Mouse (Mus musculus): ENCODE data around the gene Msl1. TPM values are rescaled to one million over a fixed set of nuclear protein-coding genes. Genes with fewer than 3 reads are reported as not detected.

The Msl1 gene
- polyA plus RNA-seq, 1 experiment from 2014 or later = 11.3 TPM

DNA sequence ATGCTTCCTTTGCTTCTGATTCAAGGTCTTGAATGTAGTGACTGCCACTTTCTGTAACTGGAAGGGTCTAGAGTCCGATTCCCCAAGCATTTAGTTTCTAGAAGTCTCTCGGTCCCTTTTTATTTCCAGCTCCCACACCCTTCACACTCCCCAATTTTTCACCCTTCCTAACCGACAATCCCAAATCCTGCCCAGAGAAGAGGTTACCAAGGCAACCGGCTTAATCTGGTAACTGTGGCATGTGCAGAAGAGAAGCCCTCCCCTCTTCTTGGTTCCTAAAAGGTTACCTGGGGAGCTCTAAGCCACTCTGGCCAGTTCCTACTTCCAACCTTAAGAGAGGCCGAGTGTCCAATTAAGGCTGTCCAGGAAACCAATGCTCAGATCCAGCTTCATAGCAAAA, 40.0 kb downstream of the Msl1 start:
- no peak overlapping the region for H3K4me2 ChIP-seq (replicated peaks; ENCODE audit: low read depth)

DNA sequence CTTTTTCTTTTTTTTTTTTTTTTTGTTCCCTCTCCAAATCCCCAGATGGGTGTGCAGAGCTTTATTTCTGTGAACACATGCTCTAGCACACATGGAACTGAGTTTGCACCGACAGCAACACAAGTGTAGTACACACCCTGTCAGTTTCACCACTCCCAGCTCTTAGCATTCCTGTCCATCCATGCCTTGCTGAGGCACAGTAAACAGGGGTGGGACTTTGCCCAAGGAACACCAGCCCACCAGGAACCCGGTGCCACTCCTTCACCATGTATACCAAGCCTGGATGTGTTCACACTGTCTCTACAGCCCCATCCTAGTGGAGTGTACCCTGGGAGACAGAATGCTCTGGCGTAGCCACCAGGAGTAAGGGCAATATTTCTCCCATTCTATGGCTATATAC, 40.4 kb downstream of the Msl1 start:
- Histone ChIP-seq H3K9me3 (ENCODE audit: control insufficient read depth, low read length) (no peaks in the 10 kb centered on the region), H3K4me3 (ENCODE audit: low read depth, low read length) (no peak overlapping the region), H3K27ac (replicated peaks) (peak overlapping the region; percentile 91), H3K27me3 (ENCODE audit: control insufficient read depth, insufficient read depth, low read length) (no peaks in the 10 kb centered on the region), H3K36me3 (ENCODE audit: control insufficient read depth, insufficient read depth, low read length) (peaks cover 16% of the 10 kb centered on the region; the same call in 1 of the 2 replicates), H3K4me2 (replicated peaks; ENCODE audit: low read depth) (peak overlapping the region; percentile 100), H3K9ac (ENCODE audit: low read length) (no peak overlapping the region), H3K4me1 (replicated peaks; ENCODE audit: control insufficient read depth, insufficient read depth) (no peaks in the 10 kb centered on the region)
- 31% methylated on average over 3 of the region's 3 CpGs for WGBS
- TF ChIP-seq EP300 (optimal IDR thresholded peaks at IDR 0.05) (no peak), CTCF (IDR thresholded peaks at IDR 0.05; ENCODE audit: low read depth) (no peak)
- ATAC-seq (ENCODE audit: low FRiP score, low TSS enrichment) (peak; percentile 25), DNase-seq (ENCODE audit: low spot score) (peak; percentile 45)

More for the DNA sequence above, 40.0 kb downstream of the Msl1 start:
- TF ChIP-seq CTCF (IDR thresholded peaks at IDR 0.05; ENCODE audit: low read depth) (no peak), EP300 (optimal IDR thresholded peaks at IDR 0.05) (no peak)
- Histone ChIP-seq H3K4me1 (replicated peaks; ENCODE audit: control insufficient read depth, insufficient read depth) (no peaks in the 10 kb centered on the region), H3K9me3 (ENCODE audit: control insufficient read depth, low read length) (no peaks in the 10 kb centered on the region), H3K4me3 (ENCODE audit: low read depth, low read length) (no peak overlapping the region), H3K27me3 (ENCODE audit: control insufficient read depth, insufficient read depth, low read length) (no peaks in the 10 kb centered on the region), H3K36me3 (ENCODE audit: control insufficient read depth, insufficient read depth, low read length) (peaks cover 16% of the 10 kb centered on the region; the same call in 1 of the 2 replicates), H3K27ac (replicated peaks) (peak overlapping the region; percentile 49), H3K9ac (ENCODE audit: low read length) (no peak overlapping the region)
- ATAC-seq (ENCODE audit: low FRiP score, low TSS enrichment) (no peak), DNase-seq (ENCODE audit: low spot score) (no peak)
- WGBS = 50% methylated on average over 5 of the region's 5 CpGs

DNA sequence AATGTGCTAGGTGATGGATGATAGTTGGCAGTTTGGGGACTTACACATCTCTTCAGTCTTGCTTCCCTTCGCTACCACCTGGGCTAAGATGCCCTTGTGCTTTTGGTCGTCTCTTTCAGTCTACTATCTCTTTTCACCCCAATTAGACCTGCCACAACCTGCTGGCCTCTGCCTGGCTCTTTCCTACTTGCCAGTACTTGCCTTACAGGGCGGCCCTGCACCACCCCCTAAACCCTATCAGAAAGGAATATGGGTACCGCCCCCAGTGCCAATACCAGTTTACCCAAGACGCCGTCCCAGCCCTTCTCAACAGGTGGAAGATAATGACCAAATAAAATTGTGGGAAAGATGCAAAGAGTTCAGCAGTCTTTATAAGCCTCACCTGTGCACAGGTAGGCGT, 40.8 kb downstream of the Msl1 start:
- TF ChIP-seq CTCF (IDR thresholded peaks at IDR 0.05; ENCODE audit: low read depth) (no peak), EP300 (optimal IDR thresholded peaks at IDR 0.05) (no peak)
- WGBS = 22% methylated on average over 7 of the region's 7 CpGs
- Histone ChIP-seq H3K9me3 (ENCODE audit: control insufficient read depth, low read length) (no peaks in the 10 kb centered on the region), H3K4me1 (replicated peaks; ENCODE audit: control insufficient read depth, insufficient read depth) (no peaks in the 10 kb centered on the region), H3K4me3 (ENCODE audit: low read depth, low read length) (peak overlapping the region; percentile 77), H3K4me2 (replicated peaks; ENCODE audit: low read depth) (peak overlapping the region; percentile 100), H3K27me3 (ENCODE audit: control insufficient read depth, insufficient read depth, low read length) (no peaks in the 10 kb centered on the region), H3K36me3 (ENCODE audit: control insufficient read depth, insufficient read depth, low read length) (peaks cover 16% of the 10 kb centered on the region; the same call in 1 of the 2 replicates), H3K9ac (ENCODE audit: low read length) (0 out of 2 replicates have a peak overlapping the region, but pooled peaks have one; percentile 84), H3K27ac (replicated peaks) (peak overlapping the region; percentile 91)
- DNase-seq (ENCODE audit: low spot score) (no peak), ATAC-seq (ENCODE audit: low FRiP score, low TSS enrichment) (peak; percentile 28)

DNA sequence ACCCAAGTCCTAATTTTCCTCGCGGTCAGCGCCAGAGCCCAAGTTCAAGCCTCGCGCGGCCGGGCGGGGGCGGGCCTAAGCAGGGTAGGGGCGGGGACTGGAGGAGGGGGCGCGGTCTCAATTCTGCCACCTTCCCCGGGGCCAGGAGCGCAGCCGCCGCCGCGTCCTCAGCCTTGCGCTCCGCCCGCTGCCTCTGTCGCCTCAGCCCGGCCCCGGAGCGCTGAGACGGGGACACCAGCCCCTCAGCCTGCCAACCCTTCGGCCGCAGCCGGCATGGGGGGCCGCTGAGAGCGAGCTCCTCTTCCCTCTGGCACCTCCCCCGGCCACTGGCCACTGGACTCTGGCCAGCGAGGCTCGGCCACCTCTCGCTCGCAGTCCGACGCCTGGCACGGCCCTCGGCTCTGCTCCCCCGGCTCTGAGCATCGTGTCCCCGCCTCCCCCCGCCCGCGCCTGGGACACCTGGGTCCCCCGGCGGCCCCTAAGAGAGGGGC, 41.4 kb downstream of the Msl1 start, which contains the start of gene Rapgefl1:
Rapgefl1 (plus strand) TSS at position 135 of the 491 bp plus-strand sequence.
- H3K9ac ChIP-seq (ENCODE audit: low read length) = peak within 1 kb of the TSS; percentile 84
- H3K4me3 ChIP-seq (ENCODE audit: low read depth, low read length) = peak within 1 kb of the TSS; percentile 77
- H3K4me2 ChIP-seq (replicated peaks; ENCODE audit: low read depth) = peak within 1 kb of the TSS; percentile 100
- under 1% methylated on average over 32 of the region's 48 CpGs for WGBS
- TF ChIP-seq CTCF (IDR thresholded peaks at IDR 0.05; ENCODE audit: low read depth) = peak; percentile 27
- no peak for TF ChIP-seq EP300 (optimal IDR thresholded peaks at IDR 0.05)
- DNase-seq (ENCODE audit: low spot score) (peak; percentile 92), ATAC-seq (ENCODE audit: low FRiP score, low TSS enrichment) (peak; percentile 84)
- H3K4me1 ChIP-seq (replicated peaks; ENCODE audit: control insufficient read depth, insufficient read depth) = no peaks in the 10 kb centered on the region
- H3K27ac ChIP-seq (replicated peaks) = peak within 1 kb of the TSS; percentile 91
- no peaks in the 10 kb centered on the region for H3K27me3 ChIP-seq (ENCODE audit: control insufficient read depth, insufficient read depth, low read length)
- H3K9me3 ChIP-seq (ENCODE audit: control insufficient read depth, low read length) = no peaks in the 10 kb centered on the region
- peaks cover 16% of the 10 kb centered on the region; the same call in 1 of the 2 replicates for H3K36me3 ChIP-seq (ENCODE audit: control insufficient read depth, insufficient read depth, low read length)

DNA sequence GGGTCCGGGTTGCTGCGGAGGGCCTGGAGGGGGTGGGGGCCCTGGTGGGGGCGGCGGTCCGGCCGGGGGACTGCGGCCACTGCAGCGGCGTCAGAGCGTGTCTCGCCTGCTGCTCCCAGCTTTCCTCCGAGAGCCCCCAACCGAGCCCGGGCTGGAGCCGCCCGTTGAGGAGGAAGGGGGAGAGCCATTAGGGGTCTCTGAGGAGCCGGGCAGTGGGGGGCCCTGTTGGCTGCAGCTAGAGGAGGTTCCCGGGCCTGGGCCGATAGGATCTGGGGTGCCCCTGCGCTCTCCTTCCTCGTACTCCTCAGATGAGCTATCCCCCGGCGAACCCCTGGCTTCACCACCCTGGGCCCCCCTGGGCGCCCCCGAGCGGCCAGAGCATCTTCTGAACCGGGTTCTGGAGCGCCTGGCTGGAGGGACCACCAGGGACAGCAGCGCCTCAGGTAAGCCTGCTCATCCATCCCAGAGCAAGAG, 42.0 kb downstream of the Msl1 start:
- no peaks in the 10 kb centered on the region for H3K27me3 ChIP-seq (ENCODE audit: control insufficient read depth, insufficient read depth, low read length)
- ATAC-seq (ENCODE audit: low FRiP score, low TSS enrichment) = 0 out of 2 replicates have a peak, but pooled peaks have one; percentile 14
- peak overlapping the region; percentile 91 for H3K27ac ChIP-seq (replicated peaks)
- 2% methylated on average over 24 of the region's 29 CpGs for WGBS
- no peaks in the 10 kb centered on the region for H3K9me3 ChIP-seq (ENCODE audit: control insufficient read depth, low read length)
- peak overlapping the region; percentile 77 for H3K4me3 ChIP-seq (ENCODE audit: low read depth, low read length)
- no peak for DNase-seq (ENCODE audit: low spot score)
- TF ChIP-seq CTCF (IDR thresholded peaks at IDR 0.05; ENCODE audit: low read depth) (no peak), EP300 (optimal IDR thresholded peaks at IDR 0.05) (no peak)
- peak overlapping the region; percentile 100 for H3K4me2 ChIP-seq (replicated peaks; ENCODE audit: low read depth)
- H3K4me1 ChIP-seq (replicated peaks; ENCODE audit: control insufficient read depth, insufficient read depth) = no peaks in the 10 kb centered on the region
- H3K9ac ChIP-seq (ENCODE audit: low read length) = peak overlapping the region; percentile 84
- peaks cover 10% of the 10 kb centered on the region; the same call in 1 of the 2 replicates for H3K36me3 ChIP-seq (ENCODE audit: control insufficient read depth, insufficient read depth, low read length)

DNA sequence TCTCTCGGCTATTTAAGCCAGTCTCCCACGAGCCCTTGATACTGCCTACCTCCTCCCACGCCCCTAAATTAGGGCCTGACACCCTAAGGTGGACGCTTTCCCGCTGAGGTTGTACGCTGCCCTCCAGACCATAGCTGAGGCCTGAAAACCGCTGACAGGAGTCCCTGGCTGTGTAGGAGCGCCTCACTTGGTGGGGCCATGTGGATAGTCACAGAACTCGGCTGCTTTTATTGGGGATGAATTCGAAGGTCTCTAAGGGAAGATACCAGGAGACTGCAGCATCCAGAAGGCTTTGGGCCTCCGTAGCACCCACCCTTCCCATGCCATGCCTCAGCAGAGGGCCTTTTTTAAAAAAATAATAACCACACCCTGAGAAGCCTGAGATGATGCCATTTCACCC, 42.6 kb downstream of the Msl1 start:
- TF ChIP-seq CTCF (IDR thresholded peaks at IDR 0.05; ENCODE audit: low read depth) (no peak), EP300 (optimal IDR thresholded peaks at IDR 0.05) (no peak)
- Histone ChIP-seq H3K4me1 (replicated peaks; ENCODE audit: control insufficient read depth, insufficient read depth) (no peaks in the 10 kb centered on the region), H3K4me2 (replicated peaks; ENCODE audit: low read depth) (peak overlapping the region; percentile 100), H3K27ac (replicated peaks) (peak overlapping the region; percentile 53; the same call in 1 of the 2 replicates), H3K36me3 (ENCODE audit: control insufficient read depth, insufficient read depth, low read length) (peaks cover 4% of the 10 kb centered on the region; the same call in 1 of the 2 replicates), H3K9me3 (ENCODE audit: control insufficient read depth, low read length) (no peaks in the 10 kb centered on the region), H3K9ac (ENCODE audit: low read length) (peak overlapping the region; percentile 84), H3K27me3 (ENCODE audit: control insufficient read depth, insufficient read depth, low read length) (no peaks in the 10 kb centered on the region), H3K4me3 (ENCODE audit: low read depth, low read length) (peak overlapping the region; percentile 77; the same call in 1 of the 2 replicates)
- no peak for DNase-seq (ENCODE audit: low spot score)
- ATAC-seq (ENCODE audit: low FRiP score, low TSS enrichment) = no peak
- 64% methylated on average over 11 of the region's 11 CpGs for WGBS

All from stomach, postnatal 0 days (tissue).